Mouse (Mus musculus) frontal cortex, postnatal 25 days (tissue): ENCODE measurements around the gene Ephb1.

Source experiments
- DNase-seq, 2 experiments: peaks; one replicate each; pipeline ENCODE4 v3.0.0; 2022; ENCODE audit warnings: low spot score in 2 of 2

Gene Ephb1

GRCm38 (mm10) chr9:102180486-102180885, 174.0 kb downstream of the Ephb1 start:
- no peak for DNase-seq

- no peak for DNase-seq
Observed at GRCm38 (mm10) chr9:102180070-102180469, 174.4 kb downstream of the Ephb1 start.

- no peak for DNase-seq
Observed at GRCm38 (mm10) chr9:102169706-102170105, 184.8 kb downstream of the Ephb1 start.

- no peak for DNase-seq
Observed at GRCm38 (mm10) chr9:102155876-102156275, 198.6 kb downstream of the Ephb1 start.

- no peak for DNase-seq
Observed at GRCm38 (mm10) chr9:102139181-102139580, 215.3 kb downstream of the Ephb1 start.

GRCm38 (mm10) chr9:102138671-102139070, 215.8 kb downstream of the Ephb1 start:
- peak; percentile 25 to 43 for DNase-seq

GRCm38 (mm10) chr9:102138187-102138586, 216.3 kb downstream of the Ephb1 start:
- DNase-seq, result no peak

GRCm38 (mm10) chr9:102130506-102130905, 224.0 kb downstream of the Ephb1 start:
- DNase-seq, result no peak

- DNase-seq, result no peak
Observed at GRCm38 (mm10) chr9:102126510-102126909, 228.0 kb downstream of the Ephb1 start.

- no peak for DNase-seq
Observed at GRCm38 (mm10) chr9:102122880-102123453, 231.5 kb downstream of the Ephb1 start.

GRCm38 (mm10) chr9:102119422-102119821, 235.1 kb downstream of the Ephb1 start:
- DNase-seq, result no peak

- DNase-seq, result no peak
Observed at GRCm38 (mm10) chr9:102115326-102115725, 239.2 kb downstream of the Ephb1 start.

GRCm38 (mm10) chr9:102111471-102111870, 243.0 kb downstream of the Ephb1 start:
- DNase-seq, result no peak

- DNase-seq, result peak in 1 of 2 experiments; percentile 15
Observed at GRCm38 (mm10) chr9:102107978-102108377, 246.5 kb downstream of the Ephb1 start.

GRCm38 (mm10) chr9:102107213-102107612, 247.3 kb downstream of the Ephb1 start:
- no peak for DNase-seq

- no peak for DNase-seq
Observed at GRCm38 (mm10) chr9:102096825-102097224, 257.7 kb downstream of the Ephb1 start.

- DNase-seq, result no peak
Observed at GRCm38 (mm10) chr9:102088598-102088997, 265.9 kb downstream of the Ephb1 start.

GRCm38 (mm10) chr9:102086053-102086706, 268.3 kb downstream of the Ephb1 start:
- no peak for DNase-seq

- DNase-seq, result no peak
Observed at GRCm38 (mm10) chr9:102085477-102085876, 269.0 kb downstream of the Ephb1 start.

GRCm38 (mm10) chr9:102080934-102081333, 273.6 kb downstream of the Ephb1 start:
- DNase-seq, result no peak

GRCm38 (mm10) chr9:102079151-102079550, 275.3 kb downstream of the Ephb1 start:
- DNase-seq, result no peak

- no peak for DNase-seq
Observed at GRCm38 (mm10) chr9:102078238-102078637, 276.3 kb downstream of the Ephb1 start.

GRCm38 (mm10) chr9:102075539-102075938, 279.0 kb downstream of the Ephb1 start:
- DNase-seq, result no peak

- DNase-seq, result no peak
Observed at GRCm38 (mm10) chr9:102073404-102073803, 281.1 kb downstream of the Ephb1 start.
